Mouse (Mus musculus) myocyte (in vitro differentiated cells): ENCODE measurements around the gene Rpl36. TPM values are rescaled to one million over a fixed set of nuclear protein-coding genes. Genes with fewer than 3 reads are reported as not detected.

Experiments
- H3K27me3 ChIP-seq: one replicate; pipeline ENCODE4 v1.6.1; 2011; ENCODE audit not compliant: control insufficient read depth, insufficient read depth, insufficient read length
- H3K36me3 ChIP-seq: one replicate; pipeline ENCODE4 v1.6.1; 2011; ENCODE audit not compliant: control insufficient read depth, insufficient read depth
- H3K4me2 ChIP-seq: one replicate; pipeline ENCODE4 v1.6.1; 2011; ENCODE audit warnings: low read depth, control low read depth
- H3K4me3 ChIP-seq: one replicate; pipeline ENCODE4 v1.5.1; 2011; ENCODE audit warnings: mild to moderate bottlenecking, control low read depth, moderate library complexity
- H3K79me2 ChIP-seq: one replicate; pipeline ENCODE4 v1.6.1; 2011; ENCODE audit not compliant: control insufficient read depth, insufficient read depth
- H3ac ChIP-seq: one replicate; pipeline ENCODE4 v1.6.1; 2011; ENCODE audit not compliant: control insufficient read depth, insufficient read length
- CEBPB ChIP-seq: IDR thresholded peaks from 2 replicates; pipeline ENCODE4 v1.6.1; 2011; ENCODE audit warnings: mild to moderate bottlenecking, moderate library complexity; ENCODE audit not compliant: poor library complexity, insufficient read depth, severe bottlenecking
- E2F4 ChIP-seq: IDR thresholded peaks from one replicate; pipeline ENCODE4 v1.6.1; 2011; ENCODE audit warnings: mild to moderate bottlenecking, control low read depth, moderate library complexity; ENCODE audit not compliant: insufficient read depth
- MAX ChIP-seq: IDR thresholded peaks from one replicate; pipeline ENCODE4 v1.6.1; 2011; ENCODE audit warnings: low read depth, mild to moderate bottlenecking, control low read depth
- MYOD1 ChIP-seq, 3 experiments: IDR thresholded peaks; one replicate each; pipeline ENCODE4 v1.6.1; 2011; ENCODE audit warnings: control low read depth in 2 of 3, low read depth in 2 of 3, mild to moderate bottlenecking in 2 of 3, moderate library complexity in 1 of 3; ENCODE audit not compliant: insufficient read length in 2 of 3, control insufficient read depth in 1 of 3
- MYOG ChIP-seq, 3 experiments: IDR thresholded peaks; one replicate each; pipeline ENCODE4 v1.6.1; 2011; ENCODE audit warnings: control low read depth in 2 of 3, low read depth in 2 of 3, mild to moderate bottlenecking in 2 of 3; ENCODE audit not compliant: insufficient read length in 2 of 3, control insufficient read depth in 1 of 3, insufficient read depth in 1 of 3
- POLR2A ChIP-seq: IDR thresholded peaks from one replicate; pipeline ENCODE4 v1.6.1; 2011; ENCODE audit warnings: low read depth, mild to moderate bottlenecking, control low read depth, moderate library complexity; ENCODE audit not compliant: insufficient read length
- POLR2AphosphoS2 ChIP-seq: IDR thresholded peaks from one replicate; pipeline ENCODE4 v1.6.1; 2011; ENCODE audit warnings: low read depth, control low read depth; ENCODE audit not compliant: insufficient read length
- REST ChIP-seq: IDR thresholded peaks from one replicate; pipeline ENCODE4 v1.6.1; 2011; ENCODE audit warnings: mild to moderate bottlenecking, control low read depth, moderate library complexity; ENCODE audit not compliant: insufficient read depth, insufficient read length
- SRF ChIP-seq: IDR thresholded peaks from one replicate; pipeline ENCODE4 v1.6.1; 2011; ENCODE audit warnings: low read depth; ENCODE audit not compliant: control insufficient read depth, insufficient read length
- TCF12 ChIP-seq: IDR thresholded peaks from one replicate; pipeline ENCODE4 v1.6.1; 2011; ENCODE audit warnings: mild to moderate bottlenecking, control low read depth; ENCODE audit not compliant: poor library complexity, insufficient read depth, severe bottlenecking
- TCF3 ChIP-seq: IDR thresholded peaks from one replicate; pipeline ENCODE4 v1.6.1; 2011; ENCODE audit warnings: low read depth, control low read depth; ENCODE audit not compliant: insufficient read length
- USF1 ChIP-seq: IDR thresholded peaks from one replicate; pipeline ENCODE4 v1.6.1; 2011; ENCODE audit warnings: low read depth, mild to moderate bottlenecking, control low read depth, moderate library complexity
- polyA plus RNA-seq: library from polyadenylated mRNA; unstranded; fragments of >200 nt; fragmentation: generic; extraction: Trizol; gene quantifications from one replicate; pipeline ENCODE4 v1.2.1, GENCODE M21; 2012; ENCODE audit warnings: missing spikeins

Gene Rpl36
- polyA plus RNA-seq, 1 experiment = 3,746 TPM

GRCm38 (mm10) chr17:56631807-56632206, 18.6 kb downstream of the Rpl36 start:
- Histone ChIP-seq H3ac (no peak overlapping the region), H3K36me3 (no peaks in the 10 kb centered on the region), H3K79me2 (no peaks in the 10 kb centered on the region), H3K4me2 (no peak overlapping the region), H3K27me3 (peaks cover 20% of the 10 kb centered on the region), H3K4me3 (no peak overlapping the region)
- TF ChIP-seq E2F4 (no peak), MAX (no peak), USF1 (no peak), POLR2A (no peak), CEBPB (no peak), POLR2AphosphoS2 (no peak), TCF3 (no peak), MYOG (IDR thresholded peaks at IDR 0.05; ENCODE audit: control insufficient read depth in 1 of 3, insufficient read depth in 1 of 3, insufficient read length in 2 of 3, low read depth in 2 of 3) (no peak), TCF12 (no peak), MYOD1 (IDR thresholded peaks at IDR 0.05; ENCODE audit: control insufficient read depth in 1 of 3, insufficient read length in 2 of 3, low read depth in 2 of 3) (no peak), SRF (no peak), REST (no peak)

DNA sequence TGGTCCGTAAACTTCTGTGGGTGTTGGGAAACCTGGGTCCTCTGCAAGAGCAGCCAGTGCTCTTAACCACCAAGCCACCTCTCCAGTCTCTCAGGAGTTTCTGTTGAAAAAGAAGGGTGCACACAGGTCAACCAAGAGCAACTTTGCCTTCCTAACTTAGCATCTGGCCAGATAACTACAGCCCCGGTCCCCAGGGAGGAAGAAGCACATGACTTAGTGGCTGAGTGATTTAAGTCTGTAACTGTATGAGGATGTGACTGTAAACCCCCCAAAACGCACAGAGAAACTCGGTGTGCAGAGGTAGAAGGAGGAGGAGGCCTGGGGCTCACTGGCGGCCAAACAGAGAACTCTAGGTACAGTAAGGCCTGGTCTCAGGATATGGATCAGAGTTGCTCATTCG, 20.8 kb downstream of the Rpl36 start:
- no peak overlapping the region for H3K4me2 ChIP-seq
- TF ChIP-seq POLR2AphosphoS2 = no peak
- no peak for TF ChIP-seq TCF12
- TF ChIP-seq SRF = no peak
- TF ChIP-seq MYOD1 (IDR thresholded peaks at IDR 0.05; ENCODE audit: control insufficient read depth in 1 of 3, insufficient read length in 2 of 3, low read depth in 2 of 3) = no peak
- no peak for TF ChIP-seq TCF3
- no peak for TF ChIP-seq CEBPB
- no peak for TF ChIP-seq REST
- TF ChIP-seq POLR2A = no peak
- TF ChIP-seq USF1 = no peak
- H3K79me2 ChIP-seq = no peaks in the 10 kb centered on the region
- H3ac ChIP-seq = no peak overlapping the region
- H3K4me3 ChIP-seq = no peak overlapping the region
- no peaks in the 10 kb centered on the region for H3K36me3 ChIP-seq
- H3K27me3 ChIP-seq = peaks cover 24% of the 10 kb centered on the region

GRCm38 (mm10) chr17:56643237-56643636, 30.0 kb downstream of the Rpl36 start:
- Histone ChIP-seq H3ac (no peak overlapping the region), H3K79me2 (no peaks in the 10 kb centered on the region), H3K4me3 (no peak overlapping the region), H3K4me2 (no peak overlapping the region), H3K36me3 (no peaks in the 10 kb centered on the region), H3K27me3 (peaks cover 11% of the 10 kb centered on the region)
- TF ChIP-seq TCF12 = no peak
- no peak for TF ChIP-seq POLR2AphosphoS2
- TF ChIP-seq MYOD1 (IDR thresholded peaks at IDR 0.05; ENCODE audit: control insufficient read depth in 1 of 3, insufficient read length in 2 of 3, low read depth in 2 of 3) = no peak
- no peak for TF ChIP-seq REST
- no peak for TF ChIP-seq USF1
- TF ChIP-seq TCF3 = no peak
- no peak for TF ChIP-seq MYOG (IDR thresholded peaks at IDR 0.05; ENCODE audit: control insufficient read depth in 1 of 3, insufficient read depth in 1 of 3, insufficient read length in 2 of 3, low read depth in 2 of 3)
- no peak for TF ChIP-seq POLR2A
- no peak for TF ChIP-seq E2F4
- no peak for TF ChIP-seq CEBPB
- no peak for TF ChIP-seq MAX
- no peak for TF ChIP-seq SRF

DNA sequence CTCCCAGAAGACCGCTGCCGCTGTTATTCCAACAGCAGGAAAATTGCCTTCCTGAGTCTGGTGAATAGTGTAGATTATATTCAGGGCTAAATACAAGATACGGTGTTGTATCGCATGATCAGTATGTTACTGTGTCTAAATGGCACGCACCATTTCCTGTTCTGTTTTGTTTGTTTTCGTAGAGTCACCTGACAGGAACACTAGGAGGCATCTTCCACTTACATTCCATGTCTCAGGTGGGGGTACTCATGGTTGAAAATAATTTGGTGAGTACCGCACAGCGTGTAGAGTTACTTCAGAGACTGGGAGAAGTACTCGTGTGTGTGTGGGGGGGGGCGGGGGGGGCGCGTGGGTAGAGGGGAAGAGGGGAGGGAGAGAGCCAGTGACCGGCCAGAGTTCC, 34.3 kb downstream of the Rpl36 start:
- Histone ChIP-seq H3K79me2 (no peaks in the 10 kb centered on the region), H3K36me3 (no peaks in the 10 kb centered on the region), H3K27me3 (peaks cover 5% of the 10 kb centered on the region), H3K4me3 (no peak overlapping the region), H3K4me2 (no peak overlapping the region), H3ac (no peak overlapping the region)
- TF ChIP-seq E2F4 (no peak), POLR2AphosphoS2 (no peak), USF1 (no peak), MYOD1 (IDR thresholded peaks at IDR 0.05; ENCODE audit: control insufficient read depth in 1 of 3, insufficient read length in 2 of 3, low read depth in 2 of 3) (no peak), REST (no peak), MYOG (IDR thresholded peaks at IDR 0.05; ENCODE audit: control insufficient read depth in 1 of 3, insufficient read depth in 1 of 3, insufficient read length in 2 of 3, low read depth in 2 of 3) (no peak), SRF (no peak), TCF12 (no peak), TCF3 (no peak), MAX (no peak), POLR2A (no peak), CEBPB (no peak)

DNA sequence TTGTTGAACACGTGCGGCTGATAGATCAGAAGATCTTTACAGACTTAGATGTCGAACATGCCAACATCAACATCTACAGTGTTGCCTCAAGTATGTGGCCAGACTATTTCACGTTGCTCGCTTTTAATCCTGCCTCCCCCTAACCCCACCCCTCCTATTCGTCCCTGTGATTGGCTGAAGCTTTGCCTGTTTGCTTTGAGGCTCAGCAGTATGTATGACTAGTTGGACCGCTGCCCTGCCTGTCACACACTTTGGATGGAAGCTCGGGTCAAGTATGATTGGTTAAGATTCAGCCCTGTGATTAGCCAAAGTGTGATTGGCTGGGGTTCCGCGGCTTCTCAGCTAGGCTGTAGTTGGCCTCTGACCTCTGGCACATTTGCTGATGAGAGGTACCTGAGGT, 38.6 kb downstream of the Rpl36 start:
- Histone ChIP-seq H3K36me3 (no peaks in the 10 kb centered on the region), H3K79me2 (no peaks in the 10 kb centered on the region), H3K27me3 (peaks cover 11% of the 10 kb centered on the region), H3K4me3 (no peak overlapping the region), H3K4me2 (no peak overlapping the region), H3ac (no peak overlapping the region)
- TF ChIP-seq MAX (no peak), REST (no peak), POLR2AphosphoS2 (no peak), TCF12 (no peak), USF1 (no peak)
